Mouse (Mus musculus) kidney, adult 11 months (tissue): ENCODE measurements around the gene Kcnip1.

Experiments used
- DNase-seq: peaks from one replicate; pipeline ENCODE4 v3.0.0; 2022

Gene Kcnip1

GRCm38 (mm10) chr11:33821331-33821730 is 171.6 kb downstream of the Kcnip1 start:
- DNase-seq = no peak

GRCm38 (mm10) chr11:33820876-33821275 is 172.1 kb downstream of the Kcnip1 start:
- DNase-seq = no peak

GRCm38 (mm10) chr11:33818861-33819503 is 174.0 kb downstream of the Kcnip1 start:
- no peak for DNase-seq

- no peak for DNase-seq
Observed at GRCm38 (mm10) chr11:33816020-33816419, 176.9 kb downstream of the Kcnip1 start.

- no peak for DNase-seq
Observed at GRCm38 (mm10) chr11:33810105-33810504, 182.8 kb downstream of the Kcnip1 start.

GRCm38 (mm10) chr11:33803093-33803492 is 189.9 kb downstream of the Kcnip1 start:
- no peak for DNase-seq

- no peak for DNase-seq
Observed at GRCm38 (mm10) chr11:33800436-33801088, 192.4 kb downstream of the Kcnip1 start.

GRCm38 (mm10) chr11:33799933-33800332 is 193.0 kb downstream of the Kcnip1 start:
- DNase-seq = no peak

GRCm38 (mm10) chr11:33798094-33798648 is 194.8 kb downstream of the Kcnip1 start:
- no peak for DNase-seq

GRCm38 (mm10) chr11:33787362-33787761 is 205.6 kb downstream of the Kcnip1 start:
- no peak for DNase-seq

GRCm38 (mm10) chr11:33786572-33786971 is 206.4 kb downstream of the Kcnip1 start:
- DNase-seq = no peak

GRCm38 (mm10) chr11:33781561-33781971 is 211.4 kb downstream of the Kcnip1 start:
- DNase-seq = no peak

GRCm38 (mm10) chr11:33780263-33780662 is 212.7 kb downstream of the Kcnip1 start:
- DNase-seq = no peak

- no peak for DNase-seq
Observed at GRCm38 (mm10) chr11:33772615-33773141, 220.3 kb downstream of the Kcnip1 start.

GRCm38 (mm10) chr11:33772043-33772442 is 220.9 kb downstream of the Kcnip1 start:
- DNase-seq = no peak

- no peak for DNase-seq
Observed at GRCm38 (mm10) chr11:33766976-33767938, 225.7 kb downstream of the Kcnip1 start.

GRCm38 (mm10) chr11:33761201-33761755 is 231.7 kb downstream of the Kcnip1 start:
- DNase-seq = no peak

GRCm38 (mm10) chr11:33756624-33757023 is 236.3 kb downstream of the Kcnip1 start:
- DNase-seq = no peak

GRCm38 (mm10) chr11:33752431-33752873 is 240.5 kb downstream of the Kcnip1 start:
- DNase-seq = no peak

GRCm38 (mm10) chr11:33751503-33751902 is 241.4 kb downstream of the Kcnip1 start:
- no peak for DNase-seq

- no peak for DNase-seq
Observed at GRCm38 (mm10) chr11:33749979-33750378, 243.0 kb downstream of the Kcnip1 start.

- no peak for DNase-seq
Observed at GRCm38 (mm10) chr11:33749408-33749807, 243.5 kb downstream of the Kcnip1 start.
